Mouse (Mus musculus) subcutaneous adipose tissue, adult 2 months (tissue): ENCODE measurements around the gene Olfr749. TPM values are rescaled to one million over a fixed set of nuclear protein-coding genes. Genes with fewer than 3 reads are reported as not detected.

ENCODE experiments used
- polyA plus RNA-seq: library from polyadenylated mRNA; depleted of rRNA; stranded (reverse); fragments of >200 nt; gene quantifications from 2 replicates; pipeline ENCODE4 v1.2.3, GENCODE M21; 2012; ENCODE audit warnings: low replicate concordance; rRNA removed

Olfr749 gene
- not detected in 2 replicates for polyA plus RNA-seq

GRCm38 (mm10) chr14:50744994-50745393 lies at the start of gene Olfr749:
TSS of gene Olfr749 (minus strand) at chr14:50745094.

GRCm38 (mm10) chr14:50785251-50785637 lies 40.4 kb upstream of the Olfr749 start, which contains the start of gene Ttc5:
TSS of gene Ttc5 (minus strand) at chr14:50785519.

GRCm38 (mm10) chr14:50707073-50707472 lies 37.8 kb downstream of the Olfr749 start, which contains the start of gene Olfr748:
TSS of gene Olfr748 (plus strand) at chr14:50707373.

GRCm38 (mm10) chr14:50693106-50693505 lies 51.8 kb downstream of the Olfr749 start, which contains the start of gene Olfr747:
TSS of gene Olfr747 (minus strand) at chr14:50693206.

Other genes starting within 250 kb of the Olfr749 start
- not detected in 2 replicates for gene Olfr742, start 241.5 kb downstream of the Olfr749 start, polyA plus RNA-seq
- not detected in 2 replicates for gene Olfr743, start 223.3 kb downstream of the Olfr749 start, polyA plus RNA-seq
- not detected in 2 replicates for gene Olfr744, start 130.2 kb downstream of the Olfr749 start, polyA plus RNA-seq
- gene Olfr745, start 105.7 kb downstream of the Olfr749 start, polyA plus RNA-seq = not detected in 2 replicates
- gene Olfr746, start 98.0 kb downstream of the Olfr749 start, polyA plus RNA-seq = not detected in 2 replicates
- not detected in 2 replicates for gene Olfr747, start 51.9 kb downstream of the Olfr749 start, polyA plus RNA-seq
- not detected in 2 replicates for gene Olfr748, start 37.7 kb downstream of the Olfr749 start, polyA plus RNA-seq
- 26.7 and 39.9 TPM in 2 replicates for gene Ttc5, start 40.4 kb upstream of the Olfr749 start, polyA plus RNA-seq
- not detected in 2 replicates for gene Ccnb1ip1, start 62.6 kb upstream of the Olfr749 start, polyA plus RNA-seq
- gene Parp2, start 62.7 kb upstream of the Olfr749 start, polyA plus RNA-seq = 17.6 and 22.6 TPM in 2 replicates
- 42.1 and 45.4 TPM in 2 replicates for gene Tep1, start 125.5 kb upstream of the Olfr749 start, polyA plus RNA-seq
- gene Klhl33, start 152.4 kb upstream of the Olfr749 start, polyA plus RNA-seq = 1.4 and 5.6 TPM in 2 replicates
- 96.7 and 170 TPM in 2 replicates for gene Osgep, start 179.8 kb upstream of the Olfr749 start, polyA plus RNA-seq
- 50.6 and 81.1 TPM in 2 replicates for gene Apex1, start 179.9 kb upstream of the Olfr749 start, polyA plus RNA-seq
- 98.7 and 110 TPM in 2 replicates for gene Pip4p1, start 185.8 kb upstream of the Olfr749 start, polyA plus RNA-seq
- 65.9 and 76.6 TPM in 2 replicates for gene Pnp, start 186.0 kb upstream of the Olfr749 start, polyA plus RNA-seq
- gene Gm49342, start 199.4 kb upstream of the Olfr749 start, polyA plus RNA-seq = 54.4 and 76.0 TPM in 2 replicates
- 2.7 and 4.3 TPM in 2 replicates for gene Pnp2, start 210.9 kb upstream of the Olfr749 start, polyA plus RNA-seq